Mouse (Mus musculus) CH12.LX (cell line): ENCODE data around the gene Rab20. TPM values are rescaled to one million over a fixed set of nuclear protein-coding genes. Genes with fewer than 3 reads are reported as not detected.

Source experiments
- DNase-seq: peaks from one replicate; pipeline ENCODE4 v3.0.0-alpha.2; 2013; ENCODE audit errors: extremely low read depth
- H3K27ac ChIP-seq: 2 replicates; pipeline ENCODE4 v1.5.1; 2012; ENCODE audit warnings: low read depth, mild to moderate bottlenecking, control low read depth, moderate library complexity; ENCODE audit not compliant: insufficient read depth
- H3K27me3 ChIP-seq: replicated peaks from 2 replicates; pipeline ENCODE3; 2012; ENCODE audit warnings: inconsistent platforms
- H3K36me3 ChIP-seq, 2 experiments: replicated peaks in 1 of 2; 2 replicates each; pipeline versions ENCODE3 to v1.6.1; 2012; ENCODE audit warnings: inconsistent platforms in 1 of 2, low read length in 1 of 2, mild to moderate bottlenecking in 1 of 2, mixed read lengths in 1 of 2, moderate library complexity in 1 of 2; ENCODE audit not compliant: control insufficient read depth in 1 of 2, insufficient read depth in 1 of 2
- H3K4me1 ChIP-seq, 2 experiments: 2 replicates each; pipeline ENCODE4 v1.6.1; 2012; ENCODE audit warnings: inconsistent platforms in 1 of 2, moderate library complexity in 1 of 2; ENCODE audit not compliant: insufficient read depth in 2 of 2, control insufficient read depth in 1 of 2
- H3K4me2 ChIP-seq: 2 replicates; pipeline ENCODE4 v1.6.1; 2012; ENCODE audit warnings: low read depth, mild to moderate bottlenecking, control low read depth; ENCODE audit not compliant: poor library complexity, insufficient read depth, severe bottlenecking
- H3K4me3 ChIP-seq, 3 experiments: fragments of 150-350 bp in 1 of 3; sonication (generic) in 1 of 3; replicated peaks in 1 of 3; 2 replicates each; pipeline versions ENCODE3 to v1.5.1; 2011 to 2012; ENCODE audit warnings: low read depth in 2 of 3, low read length in 2 of 3, mild to moderate bottlenecking in 2 of 3, moderate library complexity in 2 of 3, control low read depth in 1 of 3, improper control_type of control experiment in 1 of 3, inconsistent platforms in 1 of 3, mixed read lengths in 1 of 3; ENCODE audit not compliant: poor library complexity in 1 of 3
- H3K79me2 ChIP-seq: replicated peaks from 2 replicates; pipeline ENCODE4 v1.6.1; 2012; ENCODE audit warnings: mild to moderate bottlenecking, moderate library complexity; ENCODE audit not compliant: control insufficient read depth, poor library complexity, insufficient read depth, severe bottlenecking; ENCODE audit errors: extremely low read depth
- H3K9ac ChIP-seq: 2 replicates; pipeline ENCODE4 v1.6.1; 2012; ENCODE audit warnings: low read depth, mild to moderate bottlenecking, control low read depth, moderate library complexity; ENCODE audit not compliant: insufficient read depth
- H3K9me3 ChIP-seq: replicated peaks from 2 replicates; pipeline ENCODE3; 2012; ENCODE audit warnings: low read length, inconsistent platforms, mixed read lengths
- BHLHE40 ChIP-seq: IDR thresholded peaks from 2 replicates; pipeline ENCODE4 v1.6.1; 2011; ENCODE audit warnings: mild to moderate bottlenecking, low read depth, low read length, improper control_type of control experiment
- CHD1 ChIP-seq: IDR thresholded peaks from 2 replicates; pipeline ENCODE4 v1.6.1; 2012; ENCODE audit warnings: low read depth, low read length, improper control_type of control experiment, inconsistent platforms
- CHD2 ChIP-seq: IDR thresholded peaks from 2 replicates; pipeline ENCODE4 v1.6.1; 2011; ENCODE audit warnings: low read length, improper control_type of control experiment
- CTCF ChIP-seq, 2 experiments: IDR thresholded peaks in 1 of 2; conservative IDR thresholded peaks in 1 of 2; 2 replicates each; pipeline ENCODE4 v1.5.1; 2011 to 2012; ENCODE audit warnings: low read depth in 2 of 2, low read length in 2 of 2, improper control_type of control experiment in 1 of 2, inconsistent platforms in 1 of 2, mild to moderate bottlenecking in 1 of 2, moderate library complexity in 1 of 2
- EP300 ChIP-seq: IDR thresholded peaks from 2 replicates; pipeline ENCODE4 v1.6.1; 2011; ENCODE audit warnings: low read length, improper control_type of control experiment
- GABPA ChIP-seq: IDR thresholded peaks from 2 replicates; pipeline ENCODE4 v1.6.1; 2012; ENCODE audit warnings: low read depth, low read length, improper control_type of control experiment, inconsistent platforms; ENCODE audit not compliant: insufficient replicate concordance
- IRF4 ChIP-seq: IDR thresholded peaks from 2 replicates; pipeline ENCODE4 v1.6.1; 2014; ENCODE audit warnings: low read depth, mild to moderate bottlenecking, inconsistent platforms, low read length, improper control_type of control experiment
- JUN ChIP-seq: IDR thresholded peaks from 2 replicates; pipeline ENCODE4 v1.6.1; 2011; ENCODE audit warnings: low read depth, mild to moderate bottlenecking, low read length, improper control_type of control experiment, moderate library complexity; ENCODE audit not compliant: insufficient read depth
- JUND ChIP-seq: conservative IDR thresholded peaks from 2 replicates; pipeline ENCODE4 v1.6.1; 2011; ENCODE audit warnings: low read depth, low read length, improper control_type of control experiment
- MAZ ChIP-seq: IDR thresholded peaks from 2 replicates; pipeline ENCODE4 v1.6.1; 2012; ENCODE audit warnings: low read depth, mild to moderate bottlenecking, inconsistent platforms, low read length, improper control_type of control experiment, moderate library complexity
- MEF2A ChIP-seq: IDR thresholded peaks from 2 replicates; pipeline ENCODE4 v1.6.1; 2014; ENCODE audit warnings: low read depth, mild to moderate bottlenecking, inconsistent platforms, low read length, improper control_type of control experiment, borderline replicate concordance
- NELFE ChIP-seq: IDR thresholded peaks from 2 replicates; pipeline ENCODE4 v1.6.1; 2011; ENCODE audit warnings: low read depth, low read length, improper control_type of control experiment
- PAX5 ChIP-seq: IDR thresholded peaks from 2 replicates; pipeline ENCODE4 v1.6.1; 2012; ENCODE audit warnings: low read length, inconsistent platforms, mixed read lengths
- POLR2A ChIP-seq: IDR thresholded peaks from 2 replicates; pipeline ENCODE4 v1.6.1; 2011; ENCODE audit warnings: low read depth, mild to moderate bottlenecking, improper control_type of control experiment, low read length
- RAD21 ChIP-seq: IDR thresholded peaks from 2 replicates; pipeline ENCODE4 v1.6.1; 2011; ENCODE audit warnings: low read depth, mild to moderate bottlenecking, low read length, improper control_type of control experiment, moderate library complexity
- RCOR1 ChIP-seq: conservative IDR thresholded peaks from 2 replicates; pipeline ENCODE4 v1.6.1; 2012; ENCODE audit warnings: low read depth, mild to moderate bottlenecking, inconsistent platforms, low read length, improper control_type of control experiment
- SIN3A ChIP-seq: IDR thresholded peaks from 2 replicates; pipeline ENCODE4 v1.6.1; 2012; ENCODE audit warnings: low read length, improper control_type of control experiment, inconsistent platforms
- TBP ChIP-seq: conservative IDR thresholded peaks from 2 replicates; pipeline ENCODE4 v1.6.1; 2011; ENCODE audit warnings: low read depth, low read length, improper control_type of control experiment
- TCF12 ChIP-seq: IDR thresholded peaks from 2 replicates; pipeline ENCODE4 v1.6.1; 2014; ENCODE audit warnings: low read depth, mild to moderate bottlenecking, inconsistent platforms, low read length, improper control_type of control experiment
- UBTF ChIP-seq: IDR thresholded peaks from 2 replicates; pipeline ENCODE4 v1.6.1; 2012; ENCODE audit warnings: low read depth, mild to moderate bottlenecking, inconsistent platforms, low read length, improper control_type of control experiment, moderate library complexity
- USF1 ChIP-seq: IDR thresholded peaks from 2 replicates; pipeline ENCODE4 v1.6.1; 2014; ENCODE audit warnings: low read depth, mild to moderate bottlenecking, inconsistent platforms, low read length, improper control_type of control experiment
- USF2 ChIP-seq: conservative IDR thresholded peaks from 2 replicates; pipeline ENCODE4 v1.6.1; 2011; ENCODE audit warnings: low read depth, low read length, improper control_type of control experiment
- ZC3H11A ChIP-seq: IDR thresholded peaks from 2 replicates; pipeline ENCODE4 v1.6.1; 2012; ENCODE audit warnings: low read depth, mild to moderate bottlenecking, inconsistent platforms, low read length, improper control_type of control experiment
- ZKSCAN1 ChIP-seq: IDR thresholded peaks from 2 replicates; pipeline ENCODE4 v1.6.1; 2012; ENCODE audit warnings: low read depth, inconsistent platforms, low read length, improper control_type of control experiment, borderline replicate concordance
- ZMIZ1 ChIP-seq: IDR thresholded peaks from 2 replicates; pipeline ENCODE4 v1.6.1; 2012; ENCODE audit warnings: low read depth, mild to moderate bottlenecking, inconsistent platforms, low read length, improper control_type of control experiment
- ZNF384 ChIP-seq: IDR thresholded peaks from 2 replicates; pipeline ENCODE4 v1.6.1; 2012; ENCODE audit warnings: low read depth, low read length, improper control_type of control experiment, inconsistent platforms
- dilution Hi-C: fragments of 300-500 bp; cut with MboI; formaldehyde crosslinking; loops from 2 replicates; pipeline ENCODE4 v1.14.3; 2020; ENCODE audit warnings: low sequenced_read_pairs; ENCODE audit not compliant: extremely low pct_unique_long_range_greater_than_20kb, extremely low pct_ligation_motif_present
- in situ Hi-C: fragments of 300-500 bp; cut with MboI; formaldehyde crosslinking; loops from 3 replicates; pipeline ENCODE4 v1.14.3; 2019; ENCODE audit warnings: low sequenced_read_pairs, low pct_ligation_motif_present, low pct_unique_long_range_greater_than_20kb, mixed read lengths
- polyA plus RNA-seq: library from polyadenylated mRNA; unstranded; fragments of >175 nt; gene quantifications from 2 replicates; pipeline ENCODE4 v1.2.1, GENCODE M21; 2012; ENCODE audit warnings: low read depth; ENCODE audit not compliant: insufficient read length
- total RNA-seq, 2 experiments: library from RNA; depleted of rRNA; stranded (reverse); fragments of 300-350 nt in 1 of 2; fragments of >200 nt in 1 of 2; gene quantifications; 2 replicates each; pipeline ENCODE4 v1.2.3; 2012 to 2014

The Rab20 gene
- total and polyA plus RNA-seq, 3 experiments, result 12.8 to 22.8 (median 18.2) TPM

DNA sequence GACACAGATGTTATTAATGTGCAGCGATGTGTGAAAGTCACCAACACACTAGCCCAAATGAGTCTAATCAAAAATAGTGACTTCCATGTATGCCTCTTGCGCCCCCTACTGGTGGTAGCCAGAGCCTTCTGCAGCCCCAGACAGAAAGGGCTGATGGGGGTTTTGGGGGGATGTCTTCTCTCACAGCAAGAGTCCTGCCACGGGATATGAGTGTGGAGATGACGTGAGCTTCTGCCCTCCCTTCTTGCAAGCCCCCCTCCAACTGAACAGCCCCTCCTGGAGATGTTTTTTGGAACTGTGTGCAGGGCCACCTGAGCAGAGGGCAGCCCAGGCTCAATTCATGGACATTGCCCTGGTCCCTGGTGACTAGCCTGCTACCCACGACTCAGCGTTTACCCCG, 7.6 kb upstream of the Rab20 start (continued):
- TF ChIP-seq ZNF384, result no peak
- no peak for TF ChIP-seq EP300
- no peak for TF ChIP-seq JUN
- no peak for TF ChIP-seq ZMIZ1
- TF ChIP-seq MAZ, result 0 out of 2 replicates have a peak, but pooled peaks have one; percentile 26
- TF ChIP-seq TBP, result no peak
- TF ChIP-seq SIN3A, result 0 out of 2 replicates have a peak, but pooled peaks have one; percentile 26
- peak; percentile 91 to 95 for TF ChIP-seq CTCF (conservative IDR thresholded peaks at IDR 0.05 in 1 of 2, IDR thresholded peaks at IDR 0.05 in 1 of 2; ENCODE audit: low read depth in 2 of 2, low read length in 2 of 2)
- peak; percentile 49; the same call in 1 of the 2 replicates for TF ChIP-seq NELFE
- 0 out of 2 replicates have a peak, but pooled peaks have one; percentile 27 for TF ChIP-seq BHLHE40
- no peak for TF ChIP-seq ZKSCAN1
- peak; percentile 53; the same call in 1 of the 2 replicates for TF ChIP-seq MEF2A
- no peak for TF ChIP-seq RCOR1
- TF ChIP-seq POLR2A, result no peak
- peak; percentile 37; the same call in 1 of the 2 replicates for TF ChIP-seq IRF4
- TF ChIP-seq CHD1, result no peak
- no peak for TF ChIP-seq USF2
- TF ChIP-seq RAD21, result peak; percentile 87
- TF ChIP-seq TCF12, result no peak
- TF ChIP-seq ZC3H11A, result peak; percentile 80
- TF ChIP-seq PAX5, result no peak

DNA sequence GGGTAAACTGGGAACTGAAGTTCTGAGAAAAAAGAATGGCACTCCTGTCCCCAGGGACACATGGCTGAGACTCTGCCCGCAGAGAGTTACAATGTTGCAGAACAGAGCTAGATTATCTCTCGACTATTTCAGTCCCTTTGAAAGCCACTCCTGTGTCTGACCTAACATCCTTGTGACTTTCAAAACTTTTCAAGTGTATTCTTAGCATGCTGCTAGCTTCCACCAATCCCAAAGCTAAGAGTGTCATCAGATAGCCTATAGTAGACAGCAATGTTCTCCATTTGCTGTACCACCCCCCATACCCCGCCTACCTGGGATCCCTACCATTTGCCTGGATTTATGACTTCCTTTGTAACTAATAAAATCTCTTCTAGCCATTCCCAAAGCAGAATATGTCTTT, 4.0 kb upstream of the Rab20 start:
- Histone ChIP-seq H3K4me1 (peaks cover 12 to 23% of the 10 kb centered on the region in 2 experiments), H3K36me3 (no peaks in the 10 kb centered on the region), H3K4me3 (no peak overlapping the region), H3K27ac (no peak overlapping the region), H3K9me3 (no peaks in the 10 kb centered on the region), H3K27me3 (peaks cover 42% of the 10 kb centered on the region), H3K79me2 (no peaks in the 10 kb centered on the region), H3K9ac (no peak overlapping the region), H3K4me2 (no peak overlapping the region)
- in situ Hi-C loops (no loop called here), dilution Hi-C loops (no loop called here)
- TF ChIP-seq CHD2 (no peak), TCF12 (no peak), UBTF (no peak), GABPA (no peak), ZKSCAN1 (no peak), CHD1 (no peak), USF1 (no peak), NELFE (no peak), JUND (no peak)
- no peak for DNase-seq
